Mouse (Mus musculus) midbrain, embryonic 16.5 days (tissue): ENCODE measurements at regions not wholly inside any gene's neighbourhood (a gene's known extent, or its start where the extent isn't known, plus 50 kb on each side); places are given as distances from the start of the nearest gene placed in this dataset.

Experiments used
- ATAC-seq: fragments of 200-750 bp; cut with Nextera tagmentation; 2 replicates; pipeline ENCODE4 v1.8.0; 2017; ENCODE audit warnings: moderate TSS enrichment
- H3K27ac ChIP-seq: fragments of 300-500 bp; sonication (generic); 2 replicates; pipeline ENCODE4 v1.5.1; 2014; ENCODE audit warnings: mild to moderate bottlenecking, low read length, mixed read lengths
- H3K27me3 ChIP-seq: fragments of 300-500 bp; sonication (generic); 2 replicates; pipeline ENCODE4 v1.6.1; 2014; ENCODE audit warnings: low read depth, low read length, mixed read lengths; ENCODE audit not compliant: control insufficient read depth, insufficient read depth
- H3K36me3 ChIP-seq: fragments of 300-500 bp; sonication (generic); 2 replicates; pipeline ENCODE4 v1.6.1; 2014; ENCODE audit warnings: mild to moderate bottlenecking, low read length, moderate library complexity, mixed read lengths; ENCODE audit not compliant: control insufficient read depth, insufficient read depth
- H3K4me1 ChIP-seq: fragments of 300-500 bp; sonication (generic); 2 replicates; pipeline ENCODE4 v1.6.1; 2014; ENCODE audit warnings: mild to moderate bottlenecking, low read length, mixed read lengths; ENCODE audit not compliant: control insufficient read depth, insufficient read depth
- H3K4me2 ChIP-seq: fragments of 300-500 bp; sonication (generic); 2 replicates; pipeline ENCODE4 v1.6.1; 2014; ENCODE audit warnings: mild to moderate bottlenecking, low read length, mixed read lengths
- H3K4me3 ChIP-seq: fragments of 300-500 bp; sonication (generic); 2 replicates; pipeline ENCODE4 v1.5.1; 2014; ENCODE audit warnings: low read depth, mild to moderate bottlenecking, low read length, moderate library complexity, mixed read lengths
- H3K9ac ChIP-seq: fragments of 300-500 bp; sonication (generic); 2 replicates; pipeline ENCODE4 v1.6.1; 2014; ENCODE audit warnings: low read depth, low read length, mixed read lengths
- H3K9me3 ChIP-seq: fragments of 300-500 bp; sonication (generic); replicated peaks from 2 replicates; pipeline ENCODE4 v1.6.1; 2014; ENCODE audit warnings: mild to moderate bottlenecking, low read length, mixed read lengths; ENCODE audit not compliant: control insufficient read depth, poor library complexity, severe bottlenecking
- WGBS: fragments of 180-500 bp; shearing (Covaris S2); extraction: QIAGEN DNeasy Blood & Tissue Kit; methylation state at CpG from one replicate; pipeline ENCODE4 v1.1.7; 2014; 5-methylcytosine and 5-hydroxymethylcytosine counted together

DNA sequence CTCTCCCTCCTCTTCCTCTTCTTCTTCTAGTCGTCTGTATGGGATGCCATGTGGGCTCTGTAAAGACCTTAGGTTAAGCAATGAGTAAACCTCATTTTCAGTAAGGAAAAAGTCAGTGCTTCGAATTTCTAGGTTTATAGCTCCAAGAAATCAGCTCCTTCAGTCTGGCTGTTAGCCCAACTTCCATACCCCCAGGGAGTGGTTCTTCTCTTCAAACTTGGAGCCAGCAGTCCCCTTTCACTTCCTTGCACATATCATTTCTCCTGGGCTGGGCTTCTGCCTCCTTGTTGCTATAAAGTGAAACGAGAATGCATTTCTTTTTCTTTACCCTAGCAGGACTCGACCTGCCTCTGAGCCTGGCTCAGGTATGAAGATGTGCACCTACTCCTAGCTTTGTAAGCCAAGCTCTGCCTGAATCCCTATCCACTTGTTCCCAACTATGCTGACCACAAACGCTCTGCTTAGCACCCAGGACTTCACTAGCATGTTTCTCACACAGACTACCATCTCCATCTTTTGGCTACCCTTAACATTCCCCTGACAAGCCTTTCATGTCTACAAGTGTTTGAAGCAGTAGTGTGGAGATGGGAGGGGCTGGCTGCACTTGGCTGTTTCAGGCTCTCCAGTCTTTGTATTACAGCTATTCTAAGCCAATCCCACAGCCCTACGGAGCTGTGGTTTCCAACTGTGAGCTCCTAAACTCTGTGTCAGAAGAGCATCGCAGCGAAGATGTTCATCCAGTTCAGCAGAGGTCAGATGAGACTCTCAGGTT, 243.8 kb upstream of the Tprg start:
- 64% methylated on average over 8 of the region's 8 CpGs for WGBS
- Histone ChIP-seq H3K9ac (no peak overlapping the region), H3K36me3 (no peaks in the 10 kb centered on the region), H3K9me3 (no peaks in the 10 kb centered on the region), H3K27ac (no peak overlapping the region), H3K4me3 (no peak overlapping the region), H3K4me1 (no peaks in the 10 kb centered on the region), H3K27me3 (no peaks in the 10 kb centered on the region; the same call in 1 of the 2 replicates), H3K4me2 (no peak overlapping the region)
- ATAC-seq: no peak

DNA sequence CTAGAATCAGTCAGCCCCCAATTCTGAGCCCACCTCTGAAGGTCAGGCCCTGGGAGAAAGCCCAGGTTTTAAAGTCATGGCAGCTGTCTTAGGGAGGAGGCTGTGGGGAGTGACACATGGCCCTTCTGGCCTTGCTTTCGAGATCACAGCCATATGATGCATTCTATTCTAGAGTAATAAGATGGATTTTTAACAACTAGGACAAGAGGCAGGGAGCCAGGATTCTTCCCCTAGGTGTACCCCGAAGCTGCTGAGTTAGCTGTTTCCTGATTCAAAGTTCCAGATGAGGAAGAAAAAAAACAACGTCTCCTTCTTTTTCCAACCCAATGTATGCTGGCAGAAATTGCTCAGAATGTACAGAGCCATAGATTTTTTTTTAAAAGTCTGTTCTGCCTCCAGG, 242.0 kb upstream of the Tprg start:
- Histone ChIP-seq H3K36me3 (no peaks in the 10 kb centered on the region), H3K4me3 (no peak overlapping the region), H3K4me1 (no peaks in the 10 kb centered on the region), H3K9me3 (no peaks in the 10 kb centered on the region), H3K9ac (no peak overlapping the region), H3K27me3 (no peaks in the 10 kb centered on the region; the same call in 1 of the 2 replicates), H3K4me2 (no peak overlapping the region), H3K27ac (no peak overlapping the region)
- WGBS: 79% methylated on average over 3 of the region's 3 CpGs
- no peak for ATAC-seq

DNA sequence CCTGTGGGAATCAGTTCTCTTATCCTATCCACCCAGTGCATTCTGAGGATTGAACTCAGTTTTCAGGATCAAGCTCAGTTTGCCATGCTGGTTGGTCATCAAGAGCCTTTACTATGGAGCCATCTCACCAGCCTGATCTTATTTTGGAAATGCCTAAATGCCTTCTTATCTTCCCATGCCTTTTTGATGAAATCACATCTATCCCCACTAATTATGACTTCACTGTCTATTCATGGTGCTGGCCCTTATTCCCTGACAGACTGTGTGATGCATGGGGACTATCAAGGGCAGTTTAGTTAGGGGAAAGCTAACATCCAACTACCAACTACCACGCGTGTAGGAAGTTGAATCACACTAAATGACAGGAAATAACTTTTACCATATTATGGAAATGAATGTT, 238.9 kb upstream of the Tprg start:
- no peaks in the 10 kb centered on the region for H3K4me1 ChIP-seq
- no peaks in the 10 kb centered on the region for H3K9me3 ChIP-seq
- no peak overlapping the region for H3K4me3 ChIP-seq
- H3K27me3 ChIP-seq: no peaks in the 10 kb centered on the region
- H3K9ac ChIP-seq: no peak overlapping the region
- no peak overlapping the region for H3K27ac ChIP-seq
- no peak overlapping the region for H3K4me2 ChIP-seq
- WGBS: 93% methylated on average over 2 of the region's 2 CpGs
- no peak for ATAC-seq
- no peaks in the 10 kb centered on the region for H3K36me3 ChIP-seq

DNA sequence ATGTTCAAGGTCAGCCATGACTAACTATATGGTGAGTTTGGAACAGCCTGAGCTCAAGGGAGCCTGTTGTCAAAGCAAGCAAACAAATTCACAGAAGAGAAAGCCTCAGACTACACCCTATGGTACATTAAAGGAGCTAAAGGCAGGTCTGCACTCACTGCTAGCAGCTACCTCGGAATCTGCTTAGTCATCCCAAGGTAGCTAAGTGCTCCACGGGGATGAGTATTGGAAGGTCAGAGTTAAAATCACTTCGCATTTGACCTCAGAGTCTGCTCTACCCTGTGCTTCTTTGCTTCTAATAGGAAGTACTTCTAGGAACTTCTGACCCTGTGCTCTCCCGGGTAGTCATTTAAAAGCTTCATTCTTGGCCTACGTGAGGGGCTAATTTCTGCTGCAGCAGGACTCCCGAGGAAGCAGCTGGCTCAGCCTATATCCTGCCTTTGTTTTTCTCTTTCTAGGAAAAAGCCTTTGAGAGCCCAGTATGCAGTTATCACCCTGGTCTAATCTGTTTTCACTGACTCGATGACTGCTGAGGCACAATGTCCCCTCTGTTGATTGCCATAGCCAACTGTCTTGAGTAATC, 236.6 kb upstream of the Tprg start:
- WGBS: 49% methylated on average over 7 of the region's 7 CpGs
- no peaks in the 10 kb centered on the region for H3K36me3 ChIP-seq

DNA sequence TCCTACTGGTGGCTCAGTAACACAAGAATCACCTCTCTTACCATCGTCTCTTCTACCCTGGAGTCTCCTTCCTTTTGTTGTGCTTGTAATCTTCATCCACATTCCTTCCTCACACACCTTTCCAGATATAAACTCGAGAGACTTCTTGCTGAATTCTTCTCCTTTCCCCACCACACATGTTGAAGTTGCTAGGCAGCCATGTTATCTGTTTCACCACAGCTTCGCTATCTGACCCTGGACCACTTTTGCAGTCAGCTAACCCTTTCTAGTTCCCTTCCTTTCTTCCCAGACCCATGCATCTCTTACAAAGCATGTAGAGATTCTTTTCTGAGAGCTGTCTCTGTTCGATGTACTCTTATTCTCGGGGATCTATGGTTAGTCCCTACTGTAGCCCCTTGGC, 235.6 kb upstream of the Tprg start:
- Histone ChIP-seq H3K4me2 (no peak overlapping the region), H3K9ac (no peak overlapping the region), H3K27ac (no peak overlapping the region), H3K27me3 (no peaks in the 10 kb centered on the region), H3K36me3 (no peaks in the 10 kb centered on the region), H3K9me3 (no peaks in the 10 kb centered on the region), H3K4me1 (no peaks in the 10 kb centered on the region), H3K4me3 (no peak overlapping the region)
- no peak for ATAC-seq
- 86% methylated on average over 5 of the region's 5 CpGs for WGBS

More for the DNA sequence above, 236.6 kb upstream of the Tprg start:
- Histone ChIP-seq H3K9me3 (no peaks in the 10 kb centered on the region), H3K4me2 (no peak overlapping the region), H3K4me3 (no peak overlapping the region), H3K27me3 (no peaks in the 10 kb centered on the region), H3K27ac (no peak overlapping the region), H3K9ac (no peak overlapping the region), H3K4me1 (no peaks in the 10 kb centered on the region)
- no peak for ATAC-seq

DNA sequence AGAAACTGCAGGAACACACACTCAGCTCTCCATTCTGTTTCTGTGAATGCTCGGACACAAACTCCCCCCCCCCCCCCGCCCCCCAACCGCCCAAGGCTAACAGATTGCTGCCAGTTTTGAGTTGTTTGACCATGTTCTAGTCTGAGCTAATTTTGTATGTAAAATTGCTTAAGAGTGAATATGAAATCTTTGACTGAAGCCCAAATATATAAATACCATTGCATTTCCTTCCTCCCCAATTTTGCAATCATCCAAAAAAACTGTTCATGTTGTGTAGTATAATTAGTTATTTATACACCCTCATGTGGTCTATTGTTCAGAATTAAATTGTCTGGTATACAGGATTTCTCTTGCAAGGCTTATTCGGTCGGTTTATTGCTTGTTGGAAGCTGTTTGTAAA, 234.2 kb upstream of the Tprg start:
- Histone ChIP-seq H3K4me3 (no peak overlapping the region), H3K36me3 (no peaks in the 10 kb centered on the region), H3K9ac (no peak overlapping the region), H3K27ac (no peak overlapping the region), H3K4me1 (no peaks in the 10 kb centered on the region), H3K9me3 (no peaks in the 10 kb centered on the region), H3K4me2 (no peak overlapping the region), H3K27me3 (no peaks in the 10 kb centered on the region)
- 74% methylated on average over 5 of the region's 5 CpGs for WGBS
- ATAC-seq: no peak

DNA sequence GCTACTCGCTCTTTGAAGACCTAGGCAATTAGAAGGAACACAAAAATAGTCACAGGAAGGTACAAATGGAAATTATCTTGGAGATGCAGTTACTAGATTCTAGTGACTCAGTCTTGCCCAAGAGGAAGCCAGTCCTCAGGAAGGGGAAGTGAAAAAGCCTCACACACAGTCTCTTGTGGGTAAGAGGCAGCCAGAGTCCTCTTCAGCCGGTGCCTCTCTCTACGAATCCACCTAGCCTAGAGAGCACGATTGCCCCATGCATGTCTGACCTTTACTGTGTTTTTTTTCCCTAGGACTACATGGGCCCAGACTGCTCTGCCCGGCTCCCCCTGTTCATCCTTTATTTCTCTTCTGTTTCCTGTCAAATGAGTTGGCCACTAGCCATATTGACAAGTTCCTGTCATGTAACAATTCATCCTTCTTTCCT, 233.7 kb upstream of the Tprg start:
- no peak for ATAC-seq
- Histone ChIP-seq H3K4me1 (no peaks in the 10 kb centered on the region), H3K36me3 (no peaks in the 10 kb centered on the region), H3K27me3 (no peaks in the 10 kb centered on the region), H3K4me3 (no peak overlapping the region), H3K9me3 (no peaks in the 10 kb centered on the region), H3K27ac (no peak overlapping the region), H3K9ac (no peak overlapping the region), H3K4me2 (no peak overlapping the region)
- WGBS: 76% methylated on average over 5 of the region's 5 CpGs

DNA sequence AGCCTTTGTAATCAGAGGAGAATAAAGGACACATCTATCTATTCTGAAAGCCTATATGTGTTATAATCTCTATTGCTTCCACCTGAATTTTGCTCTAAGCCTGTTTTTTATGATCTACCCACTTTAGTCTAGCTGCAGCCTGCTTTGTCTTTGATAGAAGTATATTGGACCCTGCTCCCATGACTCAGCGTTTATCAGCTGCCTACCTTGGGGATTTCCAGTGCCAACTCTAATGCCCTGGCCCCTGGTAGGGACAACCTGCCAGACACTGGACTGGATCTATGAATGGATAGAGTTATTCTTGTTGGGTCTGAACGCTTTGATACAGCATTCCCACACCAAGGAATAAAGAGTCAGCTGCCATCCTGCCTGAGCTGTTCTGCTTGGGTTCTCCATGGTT, 232.3 kb upstream of the Tprg start:
- no peak overlapping the region for H3K4me3 ChIP-seq
- no peaks in the 10 kb centered on the region for H3K36me3 ChIP-seq
- H3K4me2 ChIP-seq: no peak overlapping the region
- H3K27ac ChIP-seq: no peak overlapping the region
- WGBS: 87% methylated on average over 2 of the region's 2 CpGs
- no peaks in the 10 kb centered on the region for H3K27me3 ChIP-seq
- H3K9me3 ChIP-seq: no peaks in the 10 kb centered on the region
- H3K9ac ChIP-seq: no peak overlapping the region
- no peak for ATAC-seq
- peaks cover 4% of the 10 kb centered on the region; the same call in 1 of the 2 replicates for H3K4me1 ChIP-seq

DNA sequence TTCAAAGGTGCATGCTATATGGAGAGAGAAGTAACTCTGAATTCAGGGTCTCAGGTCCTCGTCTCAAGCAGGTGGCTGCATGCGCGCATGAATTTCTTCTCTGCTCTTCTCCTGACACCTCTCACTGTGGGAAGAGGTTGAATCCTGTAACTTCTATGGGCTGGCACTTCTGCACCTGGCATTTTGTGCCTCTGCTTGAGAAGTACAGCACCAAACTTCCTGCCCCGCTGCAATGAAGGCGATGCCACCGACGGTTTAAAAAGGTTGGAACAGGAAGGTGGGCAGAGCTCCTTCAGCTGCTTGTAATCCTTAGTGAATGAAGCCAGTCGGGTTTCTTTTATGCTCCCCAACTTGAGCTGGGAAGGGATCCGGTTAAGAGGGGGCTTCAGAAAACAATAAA, 231.2 kb upstream of the Tprg start:
- 54% methylated on average over 9 of the region's 9 CpGs for WGBS

More for the DNA sequence above, 231.2 kb upstream of the Tprg start:
- Histone ChIP-seq H3K27ac (no peak overlapping the region), H3K9me3 (no peaks in the 10 kb centered on the region), H3K4me2 (no peak overlapping the region), H3K27me3 (0 out of 2 replicates have a peak, but pooled peaks cover 3% of the 10 kb centered on the region), H3K36me3 (no peaks in the 10 kb centered on the region), H3K4me3 (no peak overlapping the region), H3K4me1 (peaks cover 11% of the 10 kb centered on the region; the same call in 1 of the 2 replicates), H3K9ac (no peak overlapping the region)
- ATAC-seq: no peak
